Mouse (Mus musculus) adrenal gland (tissue): ENCODE data around the gene Rnf150.

Experiments used
- intact Hi-C: fragments of 180-260 bp; cut with DNase I; formaldehyde crosslinking; loops from one replicate; pipeline ENCODE4 v1.15.1; 2025
- long read RNA-seq, 2 experiments: library from polyadenylated mRNA; unstranded; transcript quantifications; one replicate each; pipeline ENCODE4 v2.0.0; 2020; ENCODE audit warnings: borderline replicate concordance in 1 of 2; ENCODE audit not compliant: insufficient replicate concordance in 1 of 2

The Rnf150 gene
- long read RNA-seq, experiment 1, partial matches to known transcripts: 0 of 1 reads
- long read RNA-seq, experiment 1, other reads (novel, unspliced or antisense): 1 of 1 reads
- long read RNA-seq, experiment 2, full-length matches to known transcripts: 2 of 6 reads
- long read RNA-seq, experiment 2, partial matches to known transcripts: 0 of 6 reads
- long read RNA-seq, experiment 2, other reads (novel, unspliced or antisense): 4 of 6 reads

DNA sequence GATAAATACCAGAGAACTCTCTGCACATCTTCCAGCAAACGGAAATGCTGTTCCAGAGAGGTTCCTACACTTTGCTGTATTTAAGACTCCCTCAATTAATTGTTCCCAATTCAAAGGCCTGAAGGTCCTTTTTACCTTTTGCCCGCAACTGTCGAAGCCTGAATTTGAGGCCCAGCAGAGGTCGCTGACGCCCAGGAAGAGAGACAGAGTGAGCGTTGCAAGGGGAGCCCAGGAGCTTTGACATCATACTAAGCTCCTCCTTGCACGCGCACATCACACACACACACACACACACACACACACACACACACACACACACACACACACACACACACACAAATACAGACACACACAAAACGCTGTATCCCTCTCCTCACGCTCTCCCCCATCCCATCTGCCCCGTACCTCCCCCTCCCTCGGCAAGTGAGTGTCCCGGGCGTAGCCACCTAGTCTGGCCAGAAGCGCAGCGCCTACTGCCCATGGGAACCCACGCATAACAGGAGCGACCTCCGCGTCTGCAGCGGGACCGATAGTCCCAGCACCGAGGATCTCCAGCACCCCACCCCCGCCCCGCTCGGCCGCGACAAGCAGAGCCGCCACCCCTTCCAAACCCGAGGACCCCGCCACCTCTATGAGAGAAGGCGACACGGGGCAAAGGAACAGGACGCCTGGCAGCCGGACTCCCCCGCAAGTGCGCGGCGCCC lies at the start of gene Rnf150:
Rnf150 (plus strand) TSS at position 316 of the 704 bp plus-strand sequence.
- intact Hi-C loops: loop anchor here (1.0 to 10.0 kb wide), 2 partner anchors 102 to 226 kb away; no protein-coding TSS in a partner anchor

DNA sequence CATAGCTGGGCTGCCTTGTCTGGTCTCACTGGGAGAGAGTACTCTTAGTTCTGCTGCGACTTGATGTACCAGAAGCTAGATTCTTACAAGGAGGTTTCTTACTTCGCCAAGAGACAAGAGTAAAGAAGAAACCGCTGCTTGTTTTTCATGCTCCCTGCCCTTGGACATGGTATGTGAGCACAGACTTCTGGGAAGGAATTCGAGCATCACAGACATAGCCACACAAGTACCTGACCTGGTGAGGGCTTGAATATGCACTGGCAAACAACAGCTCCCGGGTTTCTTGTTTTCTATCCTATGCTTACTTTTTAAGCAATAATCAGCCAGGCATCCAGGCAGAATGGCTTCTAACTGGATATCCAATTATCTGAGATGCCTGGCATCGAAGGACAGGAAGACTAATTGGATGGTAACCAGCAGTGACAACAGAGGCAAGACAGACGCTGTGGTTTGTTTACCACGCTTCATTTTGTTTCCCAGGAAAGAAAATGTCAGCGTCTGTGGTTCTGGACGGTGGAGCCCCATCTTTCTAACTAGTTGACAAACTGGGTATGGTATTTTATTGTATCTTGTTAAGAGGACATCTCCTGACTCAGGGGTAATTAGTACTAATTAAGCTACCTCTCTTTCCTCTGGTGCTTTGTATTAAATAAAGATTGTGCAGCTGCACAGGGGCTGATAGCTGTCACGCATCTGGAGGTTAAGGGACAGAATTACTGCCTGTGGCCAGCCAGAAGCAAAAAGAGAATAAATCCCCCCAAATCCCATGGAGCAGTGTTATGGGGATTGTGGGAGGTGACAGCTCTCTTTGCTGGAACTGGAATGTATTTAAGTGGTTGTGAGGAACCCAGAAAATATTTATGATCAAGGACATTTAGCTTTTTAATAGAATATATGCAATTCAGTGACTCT lies 36.8 kb upstream of the Rnf150 start:
- intact Hi-C loops: no loop called here

DNA sequence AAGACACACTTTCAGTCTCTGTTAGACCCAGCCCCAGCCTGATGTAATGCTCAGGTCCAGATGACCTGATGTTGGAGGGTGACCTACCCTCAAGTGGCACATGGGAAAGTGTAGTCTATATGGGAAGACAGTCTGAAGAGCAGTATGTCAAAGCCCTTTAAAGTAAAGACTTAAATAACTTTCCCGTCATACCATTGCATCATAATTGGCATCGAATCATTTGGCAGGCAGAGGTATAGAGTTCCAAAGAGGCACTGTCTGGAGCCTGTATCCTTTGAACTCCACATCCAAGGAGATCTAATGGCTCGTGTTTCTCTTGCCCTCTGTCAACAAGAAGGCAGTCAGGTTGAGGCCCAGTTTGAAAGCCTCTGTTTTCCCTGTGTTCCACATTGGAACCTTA lies 22.7 kb upstream of the Rnf150 start:
- intact Hi-C loops: loop anchor here (10.0 kb wide), 1 partner anchor 96 kb away; no protein-coding TSS in a partner anchor

GRCm38 (mm10) chr8:82840963-82841362 lies 22.2 kb upstream of the Rnf150 start:
- intact Hi-C loops: loop anchor here (10.0 kb wide), 1 partner anchor 96 kb away; no protein-coding TSS in a partner anchor

DNA sequence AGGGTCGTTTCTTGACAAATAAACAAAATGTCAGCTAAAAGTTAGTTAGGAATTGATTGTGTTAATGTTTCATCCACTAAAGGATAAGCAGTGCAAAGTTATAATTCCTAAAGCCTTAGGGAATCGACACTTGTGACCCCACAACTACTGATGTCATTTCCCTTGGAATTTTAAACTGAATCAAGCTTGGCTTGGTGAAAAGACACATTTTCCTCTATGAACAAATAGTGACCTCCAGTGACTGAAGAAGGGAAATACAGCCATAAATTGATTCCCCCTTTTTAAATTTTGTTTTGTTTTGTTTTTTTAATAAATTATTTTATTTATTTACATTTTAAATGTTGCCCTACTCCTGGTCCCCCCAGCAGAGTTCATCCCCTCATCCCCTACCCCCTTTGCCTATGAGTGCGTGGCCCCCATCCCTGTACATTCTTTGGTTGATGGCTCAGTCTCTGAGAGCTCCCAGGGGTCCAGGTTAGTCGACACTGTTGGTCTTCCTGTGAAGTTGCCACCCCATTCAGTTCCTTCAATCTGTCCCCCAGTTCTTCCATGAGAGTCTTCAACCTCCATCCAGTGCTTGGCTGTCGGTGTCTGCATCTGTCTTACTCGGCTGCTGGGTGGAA lies 21.5 kb upstream of the Rnf150 start:
- intact Hi-C loops: loop anchor here (10.0 kb wide), 1 partner anchor 97 kb away; no protein-coding TSS in a partner anchor

GRCm38 (mm10) chr8:82843697-82844096 lies 19.5 kb upstream of the Rnf150 start:
- intact Hi-C loops: loop anchor here (10.0 kb wide), 1 partner anchor 99 kb away; no protein-coding TSS in a partner anchor

GRCm38 (mm10) chr8:82844413-82844812 lies 18.7 kb upstream of the Rnf150 start:
- intact Hi-C loops: loop anchor here (10.0 kb wide), 1 partner anchor 100 kb away; no protein-coding TSS in a partner anchor

DNA sequence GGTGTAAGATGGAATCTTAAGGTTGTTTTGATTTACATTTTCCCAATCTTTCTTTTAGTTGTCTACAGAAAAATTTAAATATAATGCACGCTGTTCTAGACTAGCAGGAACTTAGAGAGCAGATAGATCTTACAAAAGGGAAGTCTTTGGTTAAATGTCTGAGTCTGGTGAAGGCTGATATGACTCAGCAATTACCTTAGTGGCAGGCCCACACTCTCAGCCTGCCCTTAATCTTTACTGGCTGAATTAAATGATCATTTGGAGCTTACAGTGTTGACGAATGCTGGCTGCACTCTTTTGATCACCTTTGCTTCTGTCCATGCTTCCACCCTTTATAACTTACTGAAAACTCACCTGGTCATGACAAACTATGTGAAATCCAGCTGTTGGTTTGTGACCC lies 17.1 kb upstream of the Rnf150 start:
- intact Hi-C loops: loop anchor here (10.0 kb wide), 1 partner anchor 101 kb away; no protein-coding TSS in a partner anchor

DNA sequence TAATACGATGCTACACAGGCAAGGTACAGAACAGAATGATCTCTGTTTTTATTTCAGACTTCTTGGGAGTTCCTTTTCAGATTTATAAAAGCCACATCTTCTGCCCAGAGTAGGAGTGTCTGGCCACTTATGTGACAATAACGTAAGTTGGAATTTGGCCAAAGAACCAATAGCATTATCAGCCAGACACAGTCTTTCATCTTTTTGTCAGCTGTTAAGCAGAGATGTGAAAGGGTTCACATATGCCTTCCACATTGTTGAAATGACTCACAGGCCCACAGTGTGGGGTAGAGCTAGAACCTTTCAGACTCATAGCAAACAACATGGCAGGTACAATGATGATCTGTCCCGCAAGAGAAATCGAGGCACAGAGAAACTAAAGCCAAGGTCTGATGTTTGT lies 16.4 kb upstream of the Rnf150 start:
- intact Hi-C loops: loop anchor here (10.0 kb wide), 1 partner anchor 102 kb away; no protein-coding TSS in a partner anchor

- intact Hi-C loops: loop anchor here (10.0 kb wide), 1 partner anchor 306 kb away; the partner anchor contains the start of genes Gm10645 and Tbc1d9
These were observed 4.4 kb upstream of the Rnf150 start for GRCm38 (mm10) chr8:82858541-82859342.

GRCm38 (mm10) chr8:82859343-82859620 lies 3.9 kb upstream of the Rnf150 start:
- intact Hi-C loops: loop anchor here (10.0 kb wide), 1 partner anchor 306 kb away; the partner anchor contains the start of genes Gm10645 and Tbc1d9

- intact Hi-C loops: loop anchor here (1.0 to 10.0 kb wide), 2 partner anchors 101 to 225 kb away; no protein-coding TSS in a partner anchor
These were observed 777 bp downstream of the Rnf150 start for GRCm38 (mm10) chr8:82863745-82864520.

DNA sequence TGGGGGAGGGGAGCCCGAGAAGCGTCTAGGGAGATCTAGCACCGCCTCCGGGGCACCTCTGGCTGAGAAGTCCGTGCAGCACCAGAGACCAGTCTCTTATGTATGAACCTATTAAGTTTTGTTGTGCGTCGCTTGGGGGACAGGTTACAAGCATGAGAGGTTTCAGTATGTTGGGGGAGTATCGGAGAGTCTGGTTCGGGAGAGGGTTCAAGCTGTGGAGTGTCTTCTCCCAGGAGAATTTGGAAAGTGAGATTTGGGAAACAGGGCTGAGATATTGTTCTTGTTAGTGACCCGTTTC lies 1.3 kb downstream of the Rnf150 start:
- intact Hi-C loops: loop anchor here (10.0 kb wide), 1 partner anchor 100 kb away; no protein-coding TSS in a partner anchor

DNA sequence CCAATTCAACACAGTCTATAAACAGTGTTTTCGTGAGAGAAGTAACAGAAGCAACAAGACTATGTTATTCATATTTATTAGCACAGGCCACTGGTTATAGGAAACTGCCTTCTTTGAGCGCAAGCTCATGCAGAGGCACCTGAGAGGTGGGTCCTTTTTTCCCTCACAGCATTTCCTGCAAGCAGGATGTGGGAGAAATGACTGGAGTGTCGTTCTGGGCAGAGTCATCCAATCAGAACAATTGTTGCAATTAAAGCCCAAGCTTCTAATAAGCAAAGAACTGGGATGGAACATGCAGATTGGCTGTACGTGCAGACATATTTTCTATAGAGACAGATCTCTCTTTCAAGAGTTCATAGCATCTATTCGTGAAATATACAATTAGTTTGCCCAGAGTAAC lies 2.1 kb downstream of the Rnf150 start:
- intact Hi-C loops: loop anchor here (10.0 kb wide), 1 partner anchor 100 kb away; no protein-coding TSS in a partner anchor

DNA sequence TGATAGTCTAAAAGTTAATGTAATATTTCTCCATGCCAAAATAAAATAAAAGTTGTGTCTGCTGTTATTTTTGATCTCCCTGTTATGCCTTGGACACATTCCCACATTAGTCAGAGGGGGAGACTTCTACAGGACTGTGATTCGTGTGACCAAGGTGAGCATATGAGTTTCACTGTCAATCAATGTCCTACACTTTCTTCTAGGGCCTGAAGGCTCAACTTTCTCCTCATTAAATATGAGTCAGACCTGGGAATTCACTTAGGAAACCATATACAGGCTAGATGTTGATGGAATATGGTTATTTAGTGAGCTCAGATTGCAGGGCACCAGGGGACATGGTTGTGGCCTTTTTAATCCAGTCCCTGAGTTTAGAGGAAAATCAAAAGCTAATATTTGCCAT lies 3.1 kb downstream of the Rnf150 start:
- intact Hi-C loops: loop anchor here (10.0 kb wide), 1 partner anchor 99 kb away; no protein-coding TSS in a partner anchor

DNA sequence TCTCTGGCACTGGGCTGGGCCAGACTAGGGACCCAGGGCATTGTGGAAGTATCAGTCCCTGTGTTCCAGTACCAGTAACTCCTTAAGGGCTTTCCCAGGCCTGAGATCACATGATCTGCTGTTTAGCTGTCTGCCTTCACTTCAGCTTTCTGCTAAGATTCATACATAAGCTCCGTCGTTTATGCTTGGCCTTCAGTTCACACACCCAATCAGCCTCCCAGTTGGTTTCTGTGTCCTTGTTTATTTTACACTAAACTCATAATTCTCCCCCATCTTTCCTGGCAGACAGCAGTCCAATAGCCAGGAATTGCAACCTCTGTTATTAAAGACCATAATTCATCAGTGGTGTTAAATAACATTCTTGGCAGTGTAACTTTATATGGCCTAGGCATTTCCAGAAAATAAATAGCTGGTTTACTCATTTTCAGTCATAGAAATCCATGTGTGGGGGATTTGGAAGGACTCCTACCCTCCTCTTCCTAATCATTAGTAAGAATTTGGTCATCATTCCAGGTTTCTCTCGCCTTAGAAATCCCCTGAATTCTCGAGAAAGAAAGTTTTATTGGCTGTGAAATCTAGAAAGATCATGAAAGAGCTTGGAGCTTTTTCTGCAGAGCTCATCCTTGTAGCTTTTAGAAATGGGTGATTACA lies 7.8 kb downstream of the Rnf150 start:
- intact Hi-C loops: no loop called here

DNA sequence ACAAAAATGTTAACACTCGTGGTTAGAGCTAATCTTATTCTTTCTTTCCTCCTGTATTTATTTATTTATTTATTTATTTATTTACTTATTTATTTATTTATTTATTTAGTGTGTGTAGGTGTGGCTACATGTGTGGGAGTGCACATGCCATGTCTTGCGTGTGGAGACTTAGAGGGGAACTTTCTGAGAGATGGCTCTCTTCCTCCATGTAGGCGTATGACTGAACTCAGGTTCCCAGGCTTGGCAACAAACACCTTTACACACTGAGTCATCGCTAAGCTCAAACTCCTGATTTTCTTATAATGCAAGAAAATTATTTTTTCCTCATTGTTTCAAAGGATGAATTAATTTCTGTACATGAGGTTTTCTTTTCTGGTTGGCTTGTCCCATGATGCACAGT lies 8.8 kb downstream of the Rnf150 start:
- intact Hi-C loops: no loop called here

- intact Hi-C loops: no loop called here
These were observed 10.9 kb downstream of the Rnf150 start for GRCm38 (mm10) chr8:82874102-82874501.

GRCm38 (mm10) chr8:82875135-82875534 lies 12.0 kb downstream of the Rnf150 start:
- intact Hi-C loops: no loop called here
